Mouse (Mus musculus): ENCODE results near the gene Ostn.

DNA sequence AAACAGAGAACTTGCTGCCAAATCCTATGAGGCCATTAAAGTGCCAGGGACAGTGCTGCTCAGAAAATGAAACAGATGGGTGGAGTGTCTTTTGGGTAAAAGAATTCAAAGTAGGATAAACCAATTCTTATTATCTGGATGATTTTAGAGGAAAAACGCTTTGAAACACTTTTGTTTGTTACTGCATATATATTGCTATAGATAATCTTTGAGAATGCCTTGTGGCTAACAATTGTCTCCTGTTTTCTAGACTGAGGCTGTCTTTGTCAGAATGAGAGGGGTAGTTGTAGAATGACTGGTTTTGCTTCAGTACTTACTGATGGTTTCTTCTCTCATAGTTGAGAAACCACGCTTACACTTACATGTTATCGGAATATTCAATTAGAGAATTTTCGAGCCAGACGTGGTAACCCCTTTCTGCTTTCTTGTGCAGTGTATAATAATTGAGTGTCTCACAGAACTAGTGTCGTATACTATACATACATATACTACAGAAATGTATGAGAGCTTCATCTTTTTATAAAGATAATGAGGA, 92.5 kb downstream of the Ostn start:
- TF ChIP-seq EP300 (IDR thresholded peaks at IDR 0.05; ENCODE audit: low read depth) (no peak), CTCF (IDR thresholded peaks at IDR 0.05; ENCODE audit: low read depth) (no peak)

All from heart, postnatal 0 days (tissue).